Mouse (Mus musculus): Measurements from ENCODE around the gene Sucla2. TPM values are rescaled to one million over a fixed set of nuclear protein-coding genes. Genes with fewer than 3 reads are reported as not detected.

The Sucla2 gene
- polyA plus RNA-seq, 1 experiment: 29.7 TPM

- TF ChIP-seq CEBPB (IDR thresholded peaks at IDR 0.05; ENCODE audit: low read depth) (no peak), USF1 (IDR thresholded peaks at IDR 0.05; ENCODE audit: low read depth) (no peak), CTCF (IDR thresholded peaks at IDR 0.05; ENCODE audit: control insufficient read depth, insufficient read depth, insufficient read length) (no peak), MAX (IDR thresholded peaks at IDR 0.05) (no peak), FOSL1 (IDR thresholded peaks at IDR 0.05; ENCODE audit: insufficient read depth, low read length, poor library complexity, severe bottlenecking) (no peak), MYOD1 (IDR thresholded peaks at IDR 0.05; ENCODE audit: control insufficient read depth, insufficient read length, low read depth) (no peak), MYOG (IDR thresholded peaks at IDR 0.05; ENCODE audit: control insufficient read depth, extremely low read depth, insufficient read length) (no peak)
- Histone ChIP-seq H3K27me3 (ENCODE audit: control insufficient read depth, insufficient read depth, insufficient read length) (no peaks in the 10 kb centered on the region), H3K79me2 (ENCODE audit: control insufficient read depth, insufficient read depth) (no peaks in the 10 kb centered on the region), H3K4me3 (ENCODE audit: insufficient read depth, poor library complexity, severe bottlenecking) (no peak overlapping the region), H3K36me3 (ENCODE audit: control insufficient read depth, insufficient read depth) (no peaks in the 10 kb centered on the region), H3ac (ENCODE audit: control insufficient read depth, insufficient read length, low read depth) (no peak overlapping the region), H3K79me3 (ENCODE audit: low read depth) (no peaks in the 10 kb centered on the region)
Observed at GRCm38 (mm10) chr14:73501283-73501682, 23.8 kb upstream of the Sucla2 start.

GRCm38 (mm10) chr14:73501721-73502120 lies 23.4 kb upstream of the Sucla2 start:
- no peak overlapping the region for H3K4me3 ChIP-seq (ENCODE audit: insufficient read depth, poor library complexity, severe bottlenecking)
- no peaks in the 10 kb centered on the region for H3K27me3 ChIP-seq (ENCODE audit: control insufficient read depth, insufficient read depth, insufficient read length)
- H3K79me3 ChIP-seq (ENCODE audit: low read depth): no peaks in the 10 kb centered on the region
- no peak for TF ChIP-seq FOSL1 (IDR thresholded peaks at IDR 0.05; ENCODE audit: insufficient read depth, low read length, poor library complexity, severe bottlenecking)
- no peak for TF ChIP-seq CTCF (IDR thresholded peaks at IDR 0.05; ENCODE audit: control insufficient read depth, insufficient read depth, insufficient read length)
- TF ChIP-seq MAX (IDR thresholded peaks at IDR 0.05): no peak
- TF ChIP-seq MYOG (IDR thresholded peaks at IDR 0.05; ENCODE audit: control insufficient read depth, extremely low read depth, insufficient read length): no peak
- no peak for TF ChIP-seq CEBPB (IDR thresholded peaks at IDR 0.05; ENCODE audit: low read depth)
- no peak for TF ChIP-seq USF1 (IDR thresholded peaks at IDR 0.05; ENCODE audit: low read depth)
- no peak for TF ChIP-seq MYOD1 (IDR thresholded peaks at IDR 0.05; ENCODE audit: control insufficient read depth, insufficient read length, low read depth)
- H3ac ChIP-seq (ENCODE audit: control insufficient read depth, insufficient read length, low read depth): no peak overlapping the region
- no peaks in the 10 kb centered on the region for H3K79me2 ChIP-seq (ENCODE audit: control insufficient read depth, insufficient read depth)
- H3K36me3 ChIP-seq (ENCODE audit: control insufficient read depth, insufficient read depth): no peaks in the 10 kb centered on the region

DNA sequence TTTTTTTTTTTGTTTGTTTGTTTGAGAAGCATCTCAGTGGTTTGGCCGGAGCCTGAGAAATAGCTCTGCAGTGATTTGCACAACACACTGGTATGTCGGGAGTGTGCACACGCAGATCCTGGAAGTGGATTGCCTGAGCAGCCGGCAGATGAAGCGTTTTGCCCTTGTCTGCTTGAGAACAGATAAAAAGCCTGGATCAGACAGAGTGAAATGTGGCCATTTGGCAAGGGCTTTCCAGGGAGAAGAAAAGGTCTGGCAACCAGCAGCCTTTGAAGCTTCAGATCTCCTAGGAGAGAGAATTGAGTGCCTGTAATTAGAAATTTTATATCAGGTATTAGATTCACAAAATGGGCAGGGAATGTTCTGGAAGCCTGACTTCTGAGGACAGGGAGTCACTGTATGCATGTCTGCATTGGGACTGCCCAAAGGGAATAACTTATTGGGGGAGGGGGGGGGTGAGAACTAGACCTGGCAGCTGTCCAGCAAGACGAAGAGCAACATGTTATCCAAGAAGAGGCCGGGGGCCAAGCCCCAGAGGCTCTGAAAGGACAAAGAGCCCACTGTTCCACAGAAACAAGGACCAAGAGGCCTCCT lies 22.4 kb upstream of the Sucla2 start:
- no peaks in the 10 kb centered on the region for H3K27me3 ChIP-seq (ENCODE audit: control insufficient read depth, insufficient read depth, insufficient read length)
- TF ChIP-seq MYOD1 (IDR thresholded peaks at IDR 0.05; ENCODE audit: control insufficient read depth, insufficient read length, low read depth): no peak
- no peak for TF ChIP-seq MYOG (IDR thresholded peaks at IDR 0.05; ENCODE audit: control insufficient read depth, extremely low read depth, insufficient read length)
- no peak for TF ChIP-seq FOSL1 (IDR thresholded peaks at IDR 0.05; ENCODE audit: insufficient read depth, low read length, poor library complexity, severe bottlenecking)
- TF ChIP-seq MAX (IDR thresholded peaks at IDR 0.05): no peak
- TF ChIP-seq USF1 (IDR thresholded peaks at IDR 0.05; ENCODE audit: low read depth): no peak
- TF ChIP-seq CEBPB (IDR thresholded peaks at IDR 0.05; ENCODE audit: low read depth): no peak
- no peak for TF ChIP-seq CTCF (IDR thresholded peaks at IDR 0.05; ENCODE audit: control insufficient read depth, insufficient read depth, insufficient read length)
- H3ac ChIP-seq (ENCODE audit: control insufficient read depth, insufficient read length, low read depth): no peak overlapping the region
- H3K4me3 ChIP-seq (ENCODE audit: insufficient read depth, poor library complexity, severe bottlenecking): no peak overlapping the region
- no peaks in the 10 kb centered on the region for H3K79me2 ChIP-seq (ENCODE audit: control insufficient read depth, insufficient read depth)
- no peaks in the 10 kb centered on the region for H3K79me3 ChIP-seq (ENCODE audit: low read depth)
- no peaks in the 10 kb centered on the region for H3K36me3 ChIP-seq (ENCODE audit: control insufficient read depth, insufficient read depth)

- Histone ChIP-seq H3K4me3 (ENCODE audit: insufficient read depth, poor library complexity, severe bottlenecking) (no peak overlapping the region), H3K27me3 (ENCODE audit: control insufficient read depth, insufficient read depth, insufficient read length) (no peaks in the 10 kb centered on the region), H3K79me3 (ENCODE audit: low read depth) (no peaks in the 10 kb centered on the region), H3ac (ENCODE audit: control insufficient read depth, insufficient read length, low read depth) (no peak overlapping the region), H3K79me2 (ENCODE audit: control insufficient read depth, insufficient read depth) (no peaks in the 10 kb centered on the region), H3K36me3 (ENCODE audit: control insufficient read depth, insufficient read depth) (no peaks in the 10 kb centered on the region)
- TF ChIP-seq CEBPB (IDR thresholded peaks at IDR 0.05; ENCODE audit: low read depth): no peak
- no peak for TF ChIP-seq USF1 (IDR thresholded peaks at IDR 0.05; ENCODE audit: low read depth)
- TF ChIP-seq MAX (IDR thresholded peaks at IDR 0.05): no peak
- TF ChIP-seq CTCF (IDR thresholded peaks at IDR 0.05; ENCODE audit: control insufficient read depth, insufficient read depth, insufficient read length): no peak
- TF ChIP-seq MYOG (IDR thresholded peaks at IDR 0.05; ENCODE audit: control insufficient read depth, extremely low read depth, insufficient read length): no peak
- TF ChIP-seq FOSL1 (IDR thresholded peaks at IDR 0.05; ENCODE audit: insufficient read depth, low read length, poor library complexity, severe bottlenecking): no peak
- TF ChIP-seq MYOD1 (IDR thresholded peaks at IDR 0.05; ENCODE audit: control insufficient read depth, insufficient read length, low read depth): no peak
Observed at GRCm38 (mm10) chr14:73503237-73503933, 21.7 kb upstream of the Sucla2 start.

GRCm38 (mm10) chr14:73506283-73506682 lies 18.8 kb upstream of the Sucla2 start:
- no peak overlapping the region for H3ac ChIP-seq (ENCODE audit: control insufficient read depth, insufficient read length, low read depth)
- H3K4me3 ChIP-seq (ENCODE audit: insufficient read depth, poor library complexity, severe bottlenecking): no peak overlapping the region
- H3K79me2 ChIP-seq (ENCODE audit: control insufficient read depth, insufficient read depth): peaks cover 15% of the 10 kb centered on the region
- TF ChIP-seq CEBPB (IDR thresholded peaks at IDR 0.05; ENCODE audit: low read depth) (no peak), MAX (IDR thresholded peaks at IDR 0.05) (no peak), MYOG (IDR thresholded peaks at IDR 0.05; ENCODE audit: control insufficient read depth, extremely low read depth, insufficient read length) (no peak), USF1 (IDR thresholded peaks at IDR 0.05; ENCODE audit: low read depth) (no peak), CTCF (IDR thresholded peaks at IDR 0.05; ENCODE audit: control insufficient read depth, insufficient read depth, insufficient read length) (no peak), MYOD1 (IDR thresholded peaks at IDR 0.05; ENCODE audit: control insufficient read depth, insufficient read length, low read depth) (no peak), FOSL1 (IDR thresholded peaks at IDR 0.05; ENCODE audit: insufficient read depth, low read length, poor library complexity, severe bottlenecking) (no peak)
- peaks cover 12% of the 10 kb centered on the region for H3K79me3 ChIP-seq (ENCODE audit: low read depth)
- H3K27me3 ChIP-seq (ENCODE audit: control insufficient read depth, insufficient read depth, insufficient read length): no peaks in the 10 kb centered on the region
- no peaks in the 10 kb centered on the region for H3K36me3 ChIP-seq (ENCODE audit: control insufficient read depth, insufficient read depth)

Data from C2C12 (cell line).